Mouse (Mus musculus) hematopoietic stem cell, adult 5-6 weeks (primary cell): Measurements from ENCODE around the gene Pex12. TPM values are rescaled to one million over a fixed set of nuclear protein-coding genes. Genes with fewer than 3 reads are reported as not detected.
"Not testable (repeated sequence)": the region's sequence is repeated elsewhere in the genome, so short reads cannot be mapped to it uniquely, and the experiment has no call there.

Source experiments
- ATAC-seq, 2 experiments: fragments of 125-278 bp in 1 of 2; replicated peaks in 1 of 2; 2 replicates each; pipeline ENCODE4 v1.8.0; 2016 to 2017; ENCODE audit warnings: inconsistent platforms in 2 of 2, mild to moderate bottlenecking in 2 of 2, moderate number of reproducible peaks in 2 of 2, low read depth in 1 of 2, moderate TSS enrichment in 1 of 2; ENCODE audit not compliant: low FRiP score in 2 of 2, poor library complexity in 2 of 2, severe bottlenecking in 2 of 2, insufficient read depth in 1 of 2, low TSS enrichment in 1 of 2
- total RNA-seq: library from RNA; stranded (forward); fragments of 172-1452, 232-1000 nt; gene quantifications from 2 replicates; pipeline ENCODE4 v1.2.3, GENCODE M21; 2017

The Pex12 gene
- total RNA-seq = 10.3 and 10.4 TPM in 2 replicates

DNA sequence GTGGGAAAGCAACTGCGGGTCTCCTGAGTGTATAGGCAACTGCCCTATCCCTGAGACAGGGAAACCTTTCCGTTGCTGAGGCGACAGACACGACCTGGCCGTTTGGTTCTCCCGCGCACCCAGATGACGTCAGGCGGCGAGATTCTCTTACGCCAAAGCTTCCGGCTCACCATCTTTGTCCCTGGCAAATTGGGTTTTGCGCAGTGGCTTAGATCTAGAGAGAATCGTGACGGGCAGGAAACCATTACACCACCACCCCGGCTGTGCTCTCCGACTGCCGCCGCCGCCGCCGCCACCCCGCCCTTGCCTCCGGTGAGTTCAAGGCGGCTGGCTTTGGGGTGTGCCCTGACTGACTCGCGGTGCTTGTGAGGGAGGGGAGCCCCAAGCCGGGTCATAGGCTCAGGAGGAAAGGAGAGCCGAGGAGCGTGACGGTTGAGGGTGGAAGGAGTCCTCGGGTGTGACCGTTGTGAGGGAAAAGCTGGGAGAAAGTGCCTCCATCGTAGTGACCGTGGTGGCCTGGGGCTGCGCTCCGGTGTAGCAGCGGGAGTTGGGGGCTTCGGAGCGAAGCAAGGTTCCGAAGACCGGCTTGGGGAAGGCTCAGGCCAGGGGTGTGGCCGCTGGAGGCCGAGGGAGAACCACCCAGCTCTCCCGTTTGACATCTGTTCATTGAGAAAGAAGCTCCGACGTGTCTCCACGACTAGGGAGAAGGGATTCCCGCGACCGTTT, at the start of gene Pex12:
Pex12 (minus strand) TSS at position 61 of the 726 bp plus-strand sequence.
- peak; percentile 78 to 81 for ATAC-seq

DNA sequence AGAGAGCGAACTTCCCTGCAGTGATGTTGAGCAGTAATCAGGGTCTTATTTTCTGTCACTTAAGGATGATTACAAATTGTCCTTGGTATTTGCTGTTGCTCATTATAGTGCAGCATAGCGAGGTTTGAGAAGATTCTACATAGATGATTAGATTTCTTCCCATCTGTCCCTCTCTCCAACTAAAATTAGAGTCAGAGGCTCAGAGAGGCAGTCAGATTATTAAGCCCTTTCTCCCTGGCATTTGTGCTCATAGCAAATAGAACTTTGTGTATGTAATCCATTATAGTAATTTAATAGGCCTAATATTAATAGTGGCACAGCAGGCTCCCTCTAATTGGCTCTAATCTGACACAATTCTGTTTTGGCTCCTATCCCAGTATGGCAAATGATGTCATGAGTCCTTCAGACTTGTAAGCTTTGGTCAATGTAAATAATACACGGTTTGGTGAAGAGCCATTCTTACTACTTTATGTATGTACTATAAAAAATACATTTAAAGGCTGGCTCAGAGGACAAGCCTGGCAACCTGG, 39.4 kb upstream of the Pex12 start:
- no peak for ATAC-seq

DNA sequence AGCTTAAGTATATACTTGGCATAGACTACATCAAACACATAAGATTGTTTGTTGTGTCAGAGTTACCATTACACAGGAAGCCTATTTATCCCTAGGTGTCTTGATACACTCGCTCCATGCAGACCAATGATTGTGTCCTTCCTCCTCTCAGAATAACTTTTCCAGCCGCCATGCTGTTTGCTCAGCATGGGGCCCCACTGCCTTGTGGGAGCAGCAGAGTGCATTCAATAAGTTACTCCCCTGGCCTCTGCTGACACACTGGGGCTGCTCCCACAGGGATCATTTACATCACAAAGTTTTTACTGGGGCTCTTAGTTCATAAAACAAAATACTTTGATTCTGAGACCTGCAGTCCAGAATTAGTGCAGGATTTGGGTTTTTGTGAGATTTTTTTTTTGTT, 37.3 kb upstream of the Pex12 start:
- ATAC-seq = no peak

DNA sequence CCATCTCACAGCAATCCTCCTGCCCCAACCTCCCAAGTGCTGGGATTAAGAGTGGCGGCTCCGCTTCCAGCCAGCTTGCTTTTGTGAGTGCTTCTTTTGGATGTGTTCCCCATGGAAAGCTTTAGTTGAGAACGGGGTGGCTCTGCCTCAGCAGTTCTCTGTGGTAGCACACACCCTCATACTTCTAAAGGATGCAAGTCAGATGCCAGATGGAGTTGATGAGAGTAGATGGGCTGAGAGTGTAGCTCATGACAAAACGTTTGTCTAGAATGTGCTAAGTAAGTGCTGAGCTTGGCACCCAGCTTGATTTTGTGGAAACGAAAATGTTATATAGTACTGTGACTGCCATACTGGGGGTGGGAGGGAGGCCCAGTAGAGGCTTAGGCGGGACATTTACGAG, 33.4 kb upstream of the Pex12 start:
- no peak for ATAC-seq

DNA sequence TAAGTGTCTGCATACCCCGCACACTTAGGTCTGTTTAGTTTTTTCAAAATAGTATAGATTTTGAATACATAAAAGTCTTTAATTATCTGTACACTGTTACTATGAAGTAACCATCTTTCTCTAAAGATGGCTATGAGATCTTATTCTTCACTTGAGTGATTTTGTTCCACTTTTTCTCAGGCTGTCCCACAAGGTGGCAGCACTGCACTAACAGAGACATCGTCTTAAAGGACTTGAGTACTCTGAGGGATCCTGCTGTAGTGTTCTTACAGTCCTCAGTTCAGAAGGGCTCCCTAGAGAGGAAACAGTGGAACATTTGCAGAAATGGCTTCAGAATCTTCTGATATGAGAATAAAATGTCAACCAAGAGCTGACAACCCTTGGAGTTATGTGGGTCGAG, 25.0 kb upstream of the Pex12 start:
- ATAC-seq = peak in 1 of 2 experiments; percentile 56; a peak in 1 of 4 replicates

DNA sequence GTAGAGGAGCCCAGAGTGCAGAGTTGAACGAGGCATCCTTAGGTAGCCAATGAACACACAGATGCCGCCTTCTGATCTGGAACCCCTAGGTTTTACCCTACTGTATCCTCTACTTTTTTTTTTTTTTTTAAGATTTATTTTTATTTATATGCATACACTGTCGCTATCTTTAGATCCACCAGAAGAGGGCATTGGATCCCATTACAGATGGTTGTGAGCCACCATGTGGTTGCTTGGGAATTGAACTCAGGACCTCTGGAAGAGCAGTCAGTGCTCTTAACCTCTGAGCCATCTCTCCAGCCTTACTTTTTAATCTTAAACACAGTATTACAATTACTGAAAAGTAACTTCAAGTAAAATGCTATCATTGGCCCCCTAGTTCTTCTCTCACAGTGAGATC, 24.3 kb upstream of the Pex12 start:
- not testable (repeated sequence) for ATAC-seq

DNA sequence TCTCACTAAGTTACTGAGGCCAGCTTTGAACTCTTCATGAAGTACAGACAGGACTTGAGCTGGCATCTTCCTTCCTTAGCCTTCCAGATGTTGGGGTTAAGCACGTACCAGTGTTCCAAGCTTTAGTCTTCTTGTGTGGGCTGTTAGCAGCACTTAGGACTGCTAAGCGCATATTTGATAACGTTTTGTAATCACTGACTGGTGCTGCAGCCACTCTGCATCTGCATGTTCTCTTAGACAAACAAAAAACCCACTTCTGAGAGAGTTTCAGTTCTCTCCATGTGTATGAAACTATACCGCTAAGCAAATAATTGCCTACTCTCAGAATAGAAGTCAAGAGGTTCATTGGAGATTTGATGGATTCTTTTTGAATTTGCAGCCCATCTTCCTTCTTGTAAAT, 16.7 kb upstream of the Pex12 start:
- ATAC-seq = no peak

DNA sequence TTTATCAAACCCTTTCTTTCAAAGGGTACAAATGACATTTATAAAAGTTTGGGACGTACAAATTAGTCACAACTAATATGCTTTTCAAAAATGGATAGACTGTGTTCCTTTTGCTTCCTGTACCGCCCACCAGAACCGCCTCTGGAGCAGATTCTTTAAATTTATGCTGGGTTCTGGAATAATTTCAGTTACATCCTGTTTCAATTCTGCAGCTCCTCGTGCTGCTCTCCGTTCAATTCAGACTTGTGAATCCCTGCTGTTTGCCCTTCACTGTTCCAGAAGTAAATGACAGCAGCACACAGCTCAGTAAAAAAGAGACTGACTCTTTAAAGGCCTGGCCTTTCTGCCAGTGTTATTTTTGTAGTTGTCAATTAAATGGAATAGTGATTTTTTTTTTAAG, 10.1 kb upstream of the Pex12 start:
- no peak for ATAC-seq

DNA sequence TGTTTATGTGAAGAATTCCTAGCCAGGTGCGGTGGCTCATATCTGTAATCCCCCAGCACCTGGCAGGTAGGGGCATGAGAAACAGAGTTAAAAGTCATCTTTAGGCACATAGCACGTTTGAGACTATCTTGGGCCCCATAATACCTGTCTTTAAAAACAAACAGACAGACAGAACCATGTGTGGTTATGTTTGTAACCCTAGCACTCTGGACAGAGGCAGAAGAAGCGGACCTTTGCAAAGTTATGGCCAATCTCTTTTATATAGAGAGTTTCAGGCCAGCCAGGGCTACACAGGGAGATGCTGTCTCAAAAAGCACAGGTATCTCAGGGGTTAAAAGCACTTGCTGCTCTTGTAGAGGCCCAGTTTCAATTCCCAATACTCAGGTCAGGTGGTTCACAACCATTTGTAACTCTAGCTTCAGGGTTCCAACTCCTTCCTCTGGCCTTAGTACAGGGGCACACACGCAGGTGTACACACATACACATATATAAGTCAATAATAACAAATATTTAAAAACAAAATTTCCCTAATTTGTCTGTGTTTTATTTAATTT, 4.4 kb upstream of the Pex12 start:
- ATAC-seq = no peak

DNA sequence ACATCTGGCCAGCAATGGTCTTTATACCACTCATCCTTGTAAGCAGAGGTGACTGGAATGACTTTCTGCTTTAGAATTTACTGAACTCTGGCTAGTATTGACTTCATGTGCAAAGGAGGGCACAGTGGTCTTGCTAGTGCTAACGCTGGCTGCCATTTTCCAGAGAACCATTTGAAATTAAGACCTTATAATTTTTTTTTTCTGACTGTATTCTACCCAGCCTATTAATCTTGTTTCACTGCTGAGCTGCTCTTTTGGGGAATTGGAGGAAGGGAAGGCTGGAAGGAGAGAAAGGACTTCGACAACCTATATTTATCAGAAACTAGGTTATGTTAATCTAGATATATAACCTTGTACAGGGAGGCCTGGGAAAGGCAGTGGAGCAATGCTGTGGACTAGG, 2.1 kb upstream of the Pex12 start:
- ATAC-seq = no peak

DNA sequence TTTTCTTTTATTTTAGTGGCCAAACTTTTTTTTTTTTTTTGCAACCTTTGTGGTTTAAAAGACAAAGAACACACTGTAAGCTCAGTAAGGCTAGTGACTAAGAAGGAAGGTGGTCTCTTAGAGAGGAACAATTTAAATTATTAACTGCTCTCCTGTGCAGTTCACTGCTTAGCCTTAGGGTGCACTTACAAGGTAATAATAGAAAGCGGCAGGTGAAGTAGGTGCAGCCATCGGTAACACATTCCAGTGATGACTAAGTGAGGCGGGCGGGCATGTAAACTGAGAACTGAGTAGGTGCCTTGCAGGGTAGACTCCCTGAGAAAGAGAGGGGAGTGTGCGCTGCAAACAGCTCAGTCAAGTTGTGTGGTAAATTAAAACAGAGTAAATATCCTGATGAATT, 1.4 kb upstream of the Pex12 start:
- no peak for ATAC-seq

DNA sequence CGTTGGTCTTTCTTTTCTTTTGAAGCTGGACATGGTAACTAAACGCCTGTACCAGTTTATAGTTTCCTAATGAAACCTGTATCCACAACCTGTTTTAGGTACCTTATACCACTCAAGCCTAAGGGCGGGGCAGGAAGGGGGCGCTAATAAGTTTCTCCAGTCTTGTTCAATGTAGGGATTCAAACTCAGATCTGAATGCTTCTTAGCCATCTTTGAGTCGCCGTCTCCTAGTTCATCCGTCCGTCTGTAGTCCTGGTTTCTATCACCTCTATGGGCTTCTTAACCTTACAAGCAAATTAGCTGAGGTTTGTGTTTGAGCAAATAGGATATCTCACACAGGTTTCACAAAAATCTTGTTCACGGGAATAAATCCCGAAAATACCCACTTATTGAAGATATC, 262 bp downstream of the Pex12 start:
- ATAC-seq = no peak

DNA sequence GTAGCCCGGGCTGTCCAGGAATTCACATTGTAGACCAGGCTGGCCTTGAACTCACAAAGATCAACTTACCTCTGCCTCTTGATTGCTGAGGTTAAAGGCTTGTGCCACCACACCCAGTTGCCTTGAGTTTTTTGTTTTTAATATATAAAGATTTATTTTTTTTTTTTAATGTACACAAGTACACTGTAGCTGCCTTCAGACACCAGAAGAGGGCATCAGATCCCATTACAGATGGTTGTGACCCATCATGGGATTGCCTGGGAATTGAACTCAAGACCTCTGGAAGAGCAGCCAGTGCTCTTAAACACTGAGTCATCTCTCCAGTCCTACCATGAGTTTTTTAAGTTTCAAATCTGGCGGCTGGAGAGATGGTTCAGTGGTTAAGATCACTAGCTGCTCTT, 955 bp downstream of the Pex12 start:
- no peak for ATAC-seq

DNA sequence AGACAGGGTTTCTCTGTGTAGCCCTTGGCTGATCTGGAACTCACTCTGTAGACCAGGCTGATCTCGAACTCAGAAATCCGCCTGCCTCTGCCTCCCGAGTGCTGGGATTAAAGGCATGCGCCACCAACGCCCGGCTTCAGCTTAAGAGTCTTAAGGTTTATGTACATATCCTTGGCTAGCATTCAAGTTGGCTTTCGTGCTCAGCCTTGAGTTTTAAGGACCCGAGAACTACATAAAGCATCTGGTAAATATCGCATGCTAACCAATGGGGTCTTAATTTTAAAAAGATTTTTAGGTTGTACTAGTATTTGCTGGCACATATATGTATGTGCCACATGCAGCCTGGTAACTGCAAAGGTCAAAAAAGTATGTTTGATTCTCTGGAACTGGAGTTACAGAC, 2.7 kb downstream of the Pex12 start:
- no peak for ATAC-seq

DNA sequence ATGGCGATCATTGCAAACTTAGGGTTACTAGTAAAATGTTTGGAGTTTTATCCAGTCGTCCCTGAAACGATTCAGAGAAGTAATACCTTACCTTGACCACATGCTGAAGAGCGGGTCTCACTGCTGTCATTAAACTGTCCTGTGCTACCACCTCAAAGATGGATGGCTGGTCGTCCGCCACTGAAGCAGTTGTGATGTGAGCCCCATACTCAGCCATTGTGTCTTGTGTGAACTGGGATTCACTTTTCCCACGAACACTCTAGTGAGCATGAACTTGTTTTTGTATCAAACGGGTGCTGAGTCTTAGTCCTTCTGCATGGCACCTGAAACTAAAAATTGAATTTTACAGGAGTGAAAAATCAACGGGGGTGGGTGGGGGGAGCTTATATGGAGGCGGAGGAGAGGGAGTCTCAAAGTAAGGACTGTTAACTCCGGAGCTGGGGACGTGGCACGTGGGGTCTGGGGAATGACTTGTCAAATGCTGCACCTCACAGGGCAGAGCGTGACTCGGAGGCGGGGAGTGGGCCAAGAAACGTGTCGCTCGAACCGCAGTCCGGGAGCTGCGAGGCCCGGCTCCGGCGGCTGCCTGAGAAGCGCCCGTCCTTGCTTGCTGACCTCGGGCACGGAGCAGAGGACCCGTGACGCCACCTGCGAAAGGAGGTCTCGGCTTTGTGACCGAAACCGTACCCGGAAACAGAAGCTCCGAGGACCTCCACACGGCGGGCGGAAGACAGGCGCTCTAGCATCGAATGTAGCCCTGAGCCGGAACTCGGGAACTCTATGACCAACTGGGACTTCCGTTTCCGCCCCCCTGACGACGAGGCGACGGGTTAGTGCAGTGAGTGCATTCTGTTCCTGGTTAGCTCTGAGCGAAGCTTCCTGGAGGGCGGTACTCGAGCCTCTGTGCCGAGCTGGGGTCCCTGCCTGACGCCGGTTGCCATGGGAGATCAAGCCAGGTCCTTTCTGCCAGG, 3.9 kb downstream of the Pex12 start, which contains the start of gene Ap2b1:
Ap2b1 (plus strand) TSS at position 800 of the 971 bp plus-strand sequence.
- peak; percentile 88 to 91 for ATAC-seq

DNA sequence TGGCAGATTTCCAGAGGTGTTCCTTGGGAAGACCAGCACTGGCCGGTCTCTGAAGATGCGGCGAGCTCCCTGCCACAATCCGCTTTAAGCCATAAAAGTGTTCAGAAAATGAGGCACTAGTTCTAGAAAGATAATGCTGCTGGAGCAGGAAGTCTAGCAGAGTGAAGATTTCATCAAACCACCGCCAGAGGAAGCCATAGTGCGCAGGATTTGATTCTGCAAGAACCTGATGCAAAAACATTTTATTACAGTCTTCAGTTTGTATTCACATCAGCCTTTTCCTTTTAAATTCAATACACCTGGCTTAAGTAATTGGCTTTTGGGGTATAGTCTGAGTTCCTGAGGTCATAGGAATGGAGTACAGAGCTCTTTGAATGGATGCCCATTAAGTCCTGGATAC, 4.6 kb downstream of the Pex12 start:
- ATAC-seq = no peak

DNA sequence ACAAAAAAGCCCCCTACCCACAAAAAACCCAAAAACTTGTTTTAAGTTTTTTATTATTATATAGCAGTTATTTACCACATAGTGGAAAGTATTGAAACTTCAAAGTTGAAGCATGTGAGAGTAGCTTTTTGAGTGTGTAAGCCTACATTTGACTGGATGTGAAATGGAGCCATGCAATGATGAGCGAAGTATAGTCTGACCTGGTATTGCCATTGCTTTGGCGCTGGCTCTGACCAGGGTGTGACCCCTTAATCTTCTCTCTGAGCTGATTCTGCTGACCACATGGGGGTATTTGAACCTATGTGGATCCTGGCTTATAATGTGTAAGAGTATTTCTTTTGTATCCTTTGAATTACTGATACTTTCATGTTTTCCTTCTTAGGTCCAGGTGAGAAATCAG, 8.3 kb downstream of the Pex12 start:
- no peak for ATAC-seq

DNA sequence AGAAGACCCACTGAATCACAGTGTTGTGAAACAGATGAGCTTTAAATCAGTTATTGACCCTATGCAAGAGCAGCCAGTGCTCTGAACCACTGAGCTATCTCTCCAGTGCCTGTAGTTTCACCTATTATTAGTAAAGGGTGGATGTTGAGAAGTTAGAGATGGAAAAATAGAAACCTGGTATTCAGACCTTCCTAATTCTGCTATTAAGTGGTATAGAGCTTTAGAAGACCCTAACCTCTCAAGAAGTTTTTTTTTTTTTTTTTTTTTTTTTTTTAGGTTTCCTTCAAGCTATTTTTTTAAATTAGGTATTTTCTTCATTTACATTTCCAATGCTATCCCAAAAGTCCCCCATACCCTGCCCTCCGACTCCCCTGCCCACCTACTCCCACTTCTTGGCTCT, 9.2 kb downstream of the Pex12 start:
- no peak for ATAC-seq
